In genomic region chr5:114572997-114573396, GRCm38 (mm10) we compare ENCODE assay signal across 9 mouse cellular contexts. TPM values are rescaled to one million over a fixed set of nuclear protein-coding genes. Genes with fewer than 3 reads are reported as not detected.
DNase-seq lines count a peak whose midpoint lies in the region; ATAC-seq lines count a peak whose summit lies in the region.
"Had no signal": no experiment of that assay in that cellular context is flagged by ENCODE, and none has a peak within 500 bp of the region (broad histone marks: within the 10 kb centered on the region; RNA-seq: fewer than 3 reads in every experiment).

No protein-coding gene starts in this region.

- peak overlapping the region; percentile 83 for H3K4me2 ChIP-seq in hindbrain, embryonic 15.5 days
- H3K4me2 ChIP-seq in midbrain, embryonic 12.5 days (replicated peaks) = peak overlapping the region; percentile 85
- H3K4me2 ChIP-seq: embryonic facial prominence, embryonic 15.5 days had no signal

- WGBS in hindbrain, embryonic 15.5 days = 18% methylated on average over 2 of the region's 2 CpGs
- 13% methylated on average over 2 of the region's 2 CpGs for WGBS in midbrain, embryonic 12.5 days

- H3K27me3 ChIP-seq in hindbrain, embryonic 15.5 days = no peaks in the 10 kb centered on the region
- H3K27me3 ChIP-seq in midbrain, embryonic 12.5 days = peaks cover 59% of the 10 kb centered on the region

- no peak overlapping the region; the same call in 1 of the 2 replicates for H3K9ac ChIP-seq in hindbrain, embryonic 15.5 days
- peak overlapping the region; percentile 51; the same call in 1 of the 2 replicates for H3K9ac ChIP-seq in midbrain, embryonic 12.5 days (replicated peaks)
- H3K9ac ChIP-seq: embryonic facial prominence, embryonic 15.5 days had no signal

- no peak for ATAC-seq in hindbrain, embryonic 15.5 days (ENCODE audit: low FRiP score, low read depth)
- no peak for ATAC-seq in midbrain, embryonic 12.5 days (ENCODE audit: low FRiP score, low read depth)
- ATAC-seq in monocyte, adult 5-6 weeks (replicated peaks; ENCODE audit: insufficient number of reproducible peaks, low FRiP score, low TSS enrichment, poor library complexity, severe bottlenecking) = no peak

- no peak overlapping the region for H3K4me3 ChIP-seq in hindbrain, embryonic 15.5 days
- H3K4me3 ChIP-seq in midbrain, embryonic 12.5 days = no peak overlapping the region
- H3K4me3 ChIP-seq: embryonic facial prominence, embryonic 15.5 days had no signal

- no peak overlapping the region for H3K27ac ChIP-seq in hindbrain, embryonic 15.5 days (replicated peaks)
- H3K27ac ChIP-seq in midbrain, embryonic 12.5 days (replicated peaks) = peak overlapping the region; percentile 85; the same call in 1 of the 2 replicates
- H3K27ac ChIP-seq: embryonic facial prominence, embryonic 15.5 days had no signal

- peaks cover 96% of the 10 kb centered on the region for H3K4me1 ChIP-seq in hindbrain, embryonic 15.5 days (replicated peaks)
- H3K4me1 ChIP-seq in midbrain, embryonic 12.5 days = peaks cover 97% of the 10 kb centered on the region

- H3K36me3 ChIP-seq in hindbrain, embryonic 15.5 days = no peaks in the 10 kb centered on the region
- no peaks in the 10 kb centered on the region for H3K36me3 ChIP-seq in midbrain, embryonic 12.5 days
- H3K36me3 ChIP-seq: embryonic facial prominence, embryonic 15.5 days had no signal

- H3K9me3 ChIP-seq in hindbrain, embryonic 15.5 days = no peaks in the 10 kb centered on the region
- H3K9me3 ChIP-seq in midbrain, embryonic 12.5 days = no peaks in the 10 kb centered on the region
- H3K9me3 ChIP-seq: embryonic facial prominence, embryonic 15.5 days had no signal

- intact Hi-C loops in left cerebral cortex, postnatal 14 days (cut with DNase I) = loop anchor here (5.0 kb wide), 1 partner anchor 34 kb away; no protein-coding TSS in a partner anchor
- intact Hi-C loops in gastrocnemius, postnatal 14 days (cut with DNase I; ENCODE audit: low total_unique reads) = no loop called here

- peak; percentile 75 for DNase-seq in adrenal gland, postnatal 10 days
- no peak for DNase-seq in adrenal gland, adult 8-10 months
- peak; percentile 22 for DNase-seq in adipocyte (ENCODE audit: low spot score)
- no peak for DNase-seq in left cerebral cortex, postnatal 14 days (ENCODE audit: low spot score in 2 of 2)
- DNase-seq in gastrocnemius, postnatal 14 days = no peak

RNA-seq across cellular contexts. Expression of gene Fam222a, which starts 5.2 kb away (rescaled TPM):
- 10 to 100 TPM; 29.5 to 56.8 TPM for total RNA-seq in adrenal gland, postnatal 10 days (2021)
- total RNA-seq in adrenal gland, adult 8-10 months (2022) = 10 to 100 TPM; 28.1 to 47.2 (median 33.7) TPM
- polyA plus RNA-seq in hindbrain, embryonic 15.5 days (2015; fragmentation: Nextera tagmentation; extraction: Ambion mirVana) = 6.6 and 8.3 TPM in 2 replicates
- polyA plus RNA-seq in midbrain, embryonic 12.5 days (2016; fragmentation: Nextera tagmentation; extraction: Ambion mirVana) = 9.4 and 10.2 TPM in 2 replicates
- total RNA-seq in monocyte, adult 5-6 weeks (2017) = 0.75 TPM in 1 of 3 replicates, not detected in the others
- total RNA-seq in left cerebral cortex, postnatal 14 days (2021) = 1 to 10 TPM; 8.1 to 9.0 TPM
- under 1 TPM; 0.49 to 0.96 TPM for total RNA-seq in gastrocnemius, postnatal 14 days (2021)

Comparison
In these comparisons a context has a peak if more than half of its experiments do, and no peak if none do; other contexts are left out.
1. DNase-seq: peak in adrenal gland, postnatal 10 days (single experiment) and adipocyte (single experiment); none in adrenal gland, adult 8-10 months (single experiment), left cerebral cortex, postnatal 14 days (0 of 2) and gastrocnemius, postnatal 14 days (single experiment).